Comparison of ENCODE assay signal across 10 mouse cellular contexts in genomic region chr17:30752370-30752818, GRCm38 (mm10).
DNase-seq lines count a peak whose midpoint lies in the region; ATAC-seq lines count a peak whose summit lies in the region.
"Had no signal": no experiment of that assay in that cellular context is flagged by ENCODE, and none has a peak within 500 bp of the region (broad histone marks: within the 10 kb centered on the region; RNA-seq: fewer than 3 reads in every experiment).

No protein-coding gene starts in this region.

- no peak overlapping the region for H3K27ac ChIP-seq in midbrain, embryonic 14.5 days (replicated peaks; ENCODE audit: low read depth, low read length)
- no peak overlapping the region for H3K27ac ChIP-seq in midbrain, embryonic 16.5 days (ENCODE audit: low read length)

- no peak for ATAC-seq in midbrain, embryonic 14.5 days (ENCODE audit: low FRiP score, low TSS enrichment)
- no peak for ATAC-seq in midbrain, embryonic 16.5 days
- peak; percentile 50; the same call in 1 of the 2 replicates for ATAC-seq in frontal cortex, adult (ENCODE audit: low TSS enrichment)
- no peak for ATAC-seq in inflammation-experienced regulatory T-cells, adult 6 months

- peak; percentile 70 for DNase-seq in midbrain, embryonic 14.5 days
- peak; percentile 54 to 81 for DNase-seq in left cerebral cortex, postnatal 10 days (ENCODE audit: extremely low spot score in 1 of 2, low spot score in 2 of 2)
- DNase-seq in right cerebral cortex, postnatal 36 days (ENCODE audit: low spot score in 2 of 2), result peak; percentile 51 to 61
- no peak for DNase-seq in Muller cell, postnatal 12 days (ENCODE audit: inconsistent ontology term)
- no peak for DNase-seq in thymus, adult 18-20 months
- DNase-seq: adrenal gland, postnatal 25 days had no signal

- peaks cover 8% of the 10 kb centered on the region; the same call in 1 of the 2 replicates for H3K4me1 ChIP-seq in midbrain, embryonic 14.5 days (ENCODE audit: control insufficient read depth, insufficient read depth, low read length)
- H3K4me1 ChIP-seq in midbrain, embryonic 16.5 days (ENCODE audit: control insufficient read depth, insufficient read depth, low read length), result peaks cover 6% of the 10 kb centered on the region; the same call in 1 of the 2 replicates

- 72% methylated on average over 12 of the region's 12 CpGs for WGBS in midbrain, embryonic 14.5 days
- WGBS in midbrain, embryonic 16.5 days, result 59% methylated on average over 12 of the region's 12 CpGs

- no peak overlapping the region for H3K4me2 ChIP-seq in midbrain, embryonic 14.5 days (ENCODE audit: low read length)
- no peak overlapping the region for H3K4me2 ChIP-seq in midbrain, embryonic 16.5 days (ENCODE audit: low read length)
- H3K4me2 ChIP-seq: midbrain, embryonic 11.5 days had no signal

- no peak overlapping the region for H3K9ac ChIP-seq in midbrain, embryonic 14.5 days (replicated peaks; ENCODE audit: low read length)
- H3K9ac ChIP-seq in midbrain, embryonic 16.5 days (ENCODE audit: low read depth, low read length), result no peak overlapping the region

- H3K36me3 ChIP-seq in midbrain, embryonic 14.5 days (ENCODE audit: control insufficient read depth, insufficient read depth, low read length), result no peaks in the 10 kb centered on the region
- H3K36me3 ChIP-seq in midbrain, embryonic 16.5 days (ENCODE audit: control insufficient read depth, insufficient read depth, low read length), result no peaks in the 10 kb centered on the region

- H3K27me3 ChIP-seq in midbrain, embryonic 14.5 days (ENCODE audit: control insufficient read depth, insufficient read depth, low read length), result no peaks in the 10 kb centered on the region
- H3K27me3 ChIP-seq in midbrain, embryonic 16.5 days (ENCODE audit: control insufficient read depth, insufficient read depth, low read depth, low read length), result no peaks in the 10 kb centered on the region

- H3K4me3 ChIP-seq in midbrain, embryonic 14.5 days (replicated peaks; ENCODE audit: low read depth, low read length), result no peak overlapping the region
- no peak overlapping the region for H3K4me3 ChIP-seq in midbrain, embryonic 16.5 days (ENCODE audit: low read depth, low read length)

- intact Hi-C loops in left cerebral cortex, postnatal 10 days (cut with DNase I), result no loop called here

- H3K9me3 ChIP-seq in midbrain, embryonic 14.5 days (ENCODE audit: control insufficient read depth, low read length), result no peaks in the 10 kb centered on the region
- H3K9me3 ChIP-seq in midbrain, embryonic 16.5 days (replicated peaks; ENCODE audit: control insufficient read depth, low read length, poor library complexity, severe bottlenecking), result no peaks in the 10 kb centered on the region

Comparison
In these comparisons a context has a peak if more than half of its experiments do, and no peak if none do; other contexts are left out.
1. DNase-seq: peak in midbrain, embryonic 14.5 days (single experiment), left cerebral cortex, postnatal 10 days (2 of 2) and right cerebral cortex, postnatal 36 days (2 of 2); none in Muller cell, postnatal 12 days (single experiment) and thymus, adult 18-20 months (0 of 2).